Mouse (Mus musculus): Measurements from ENCODE around the gene Armc3. TPM values are rescaled to one million over a fixed set of nuclear protein-coding genes. Genes with fewer than 3 reads are reported as not detected.
"Not testable (repeated sequence)": the region's sequence is repeated elsewhere in the genome, so short reads cannot be mapped to it uniquely, and the experiment has no call there.

The Armc3 gene
- polyA plus RNA-seq, 1 experiment from 2014 or later: 1.6 TPM

DNA sequence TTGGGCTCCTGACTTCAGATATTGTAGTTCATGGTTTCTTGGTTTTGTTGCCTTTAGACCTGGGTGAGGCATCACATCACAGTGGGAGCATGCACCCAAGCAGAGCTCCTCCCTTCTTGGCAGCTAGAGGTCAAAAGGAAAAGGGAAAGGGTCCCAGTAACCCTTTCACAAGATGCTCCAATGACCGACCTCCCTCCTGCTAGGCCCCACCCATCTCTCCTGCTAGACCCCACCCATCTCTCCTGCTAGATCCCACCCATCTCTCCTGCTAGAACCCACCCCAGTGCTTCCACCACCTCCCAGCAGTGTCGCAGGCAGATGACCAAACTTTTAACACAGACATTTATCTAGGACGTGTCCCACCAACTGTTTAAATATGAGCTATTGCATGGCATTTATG is 93.3 kb downstream of the Armc3 start:
- Histone ChIP-seq H3K9me3 (ENCODE audit: control insufficient read depth, low read length) (no peaks in the 10 kb centered on the region), H3K27me3 (ENCODE audit: control insufficient read depth, insufficient read depth, low read length) (no peaks in the 10 kb centered on the region), H3K9ac (replicated peaks; ENCODE audit: low read length) (no peak overlapping the region), H3K4me2 (ENCODE audit: low read length) (no peak overlapping the region), H3K27ac (replicated peaks; ENCODE audit: low read depth, low read length) (no peak overlapping the region), H3K36me3 (ENCODE audit: control insufficient read depth, insufficient read depth, low read length) (no peaks in the 10 kb centered on the region), H3K4me1 (ENCODE audit: control insufficient read depth, insufficient read depth, low read length) (no peaks in the 10 kb centered on the region), H3K4me3 (replicated peaks; ENCODE audit: low read depth, low read length) (no peak overlapping the region)
- ATAC-seq (ENCODE audit: low FRiP score, low TSS enrichment): no peak
- DNase-seq: no peak
- WGBS: 68% methylated on average over 3 of the region's 3 CpGs

GRCm38 (mm10) chr2:19300345-19301089 is 101.4 kb downstream of the Armc3 start:
- no peaks in the 10 kb centered on the region for H3K36me3 ChIP-seq (ENCODE audit: control insufficient read depth, insufficient read depth, low read length)
- DNase-seq (no peak), ATAC-seq (ENCODE audit: low FRiP score, low TSS enrichment) (no peak)
- H3K27ac ChIP-seq (replicated peaks; ENCODE audit: low read depth, low read length): no peak overlapping the region
- no peak overlapping the region for H3K4me2 ChIP-seq (ENCODE audit: low read length)
- no peak overlapping the region for H3K9ac ChIP-seq (replicated peaks; ENCODE audit: low read length)
- H3K4me3 ChIP-seq (replicated peaks; ENCODE audit: low read depth, low read length): no peak overlapping the region
- H3K4me1 ChIP-seq (ENCODE audit: control insufficient read depth, insufficient read depth, low read length): no peaks in the 10 kb centered on the region
- 83% methylated on average over 9 of the region's 9 CpGs for WGBS
- no peaks in the 10 kb centered on the region for H3K9me3 ChIP-seq (ENCODE audit: control insufficient read depth, low read length)
- no peaks in the 10 kb centered on the region for H3K27me3 ChIP-seq (ENCODE audit: control insufficient read depth, insufficient read depth, low read length)

DNA sequence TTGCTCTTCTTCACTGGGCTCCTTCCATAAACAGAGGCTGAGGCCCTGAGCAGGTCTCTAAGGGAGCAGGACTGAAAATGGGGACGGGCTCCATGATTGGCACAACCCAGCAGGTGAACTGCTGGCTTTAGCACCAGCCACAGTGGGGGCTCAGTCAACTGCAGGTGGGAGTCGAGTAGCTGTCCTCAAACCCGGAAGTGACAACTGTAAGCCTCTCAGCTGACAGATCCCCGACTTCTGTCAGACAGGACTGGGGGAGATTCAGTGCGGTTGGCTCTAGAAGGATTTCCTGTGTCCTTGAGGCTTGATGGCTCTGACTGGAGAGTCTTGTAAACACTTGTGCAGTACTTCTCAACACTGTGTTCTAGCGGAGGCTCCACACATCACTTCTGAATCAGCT is 102.1 kb downstream of the Armc3 start:
- Histone ChIP-seq H3K36me3 (ENCODE audit: control insufficient read depth, insufficient read depth, low read length) (no peaks in the 10 kb centered on the region), H3K9me3 (ENCODE audit: control insufficient read depth, low read length) (no peaks in the 10 kb centered on the region), H3K4me1 (ENCODE audit: control insufficient read depth, insufficient read depth, low read length) (no peaks in the 10 kb centered on the region), H3K4me3 (replicated peaks; ENCODE audit: low read depth, low read length) (no peak overlapping the region), H3K27ac (replicated peaks; ENCODE audit: low read depth, low read length) (no peak overlapping the region), H3K4me2 (ENCODE audit: low read length) (no peak overlapping the region), H3K9ac (replicated peaks; ENCODE audit: low read length) (no peak overlapping the region), H3K27me3 (ENCODE audit: control insufficient read depth, insufficient read depth, low read length) (no peaks in the 10 kb centered on the region)
- 25% methylated on average over 6 of the region's 6 CpGs for WGBS
- DNase-seq (no peak), ATAC-seq (ENCODE audit: low FRiP score, low TSS enrichment) (no peak)

GRCm38 (mm10) chr2:19303087-19303486 is 104.0 kb downstream of the Armc3 start:
- 82% methylated on average over 3 of the region's 3 CpGs for WGBS
- not testable (repeated sequence) for H3K27ac ChIP-seq (replicated peaks; ENCODE audit: low read depth, low read length); H3K4me2 ChIP-seq (ENCODE audit: low read length); ATAC-seq (ENCODE audit: low FRiP score, low TSS enrichment); H3K36me3 ChIP-seq (ENCODE audit: control insufficient read depth, insufficient read depth, low read length); H3K9me3 ChIP-seq (ENCODE audit: control insufficient read depth, low read length); H3K4me3 ChIP-seq (replicated peaks; ENCODE audit: low read depth, low read length); H3K4me1 ChIP-seq (ENCODE audit: control insufficient read depth, insufficient read depth, low read length); DNase-seq; H3K9ac ChIP-seq (replicated peaks; ENCODE audit: low read length); H3K27me3 ChIP-seq (ENCODE audit: control insufficient read depth, insufficient read depth, low read length)

DNA sequence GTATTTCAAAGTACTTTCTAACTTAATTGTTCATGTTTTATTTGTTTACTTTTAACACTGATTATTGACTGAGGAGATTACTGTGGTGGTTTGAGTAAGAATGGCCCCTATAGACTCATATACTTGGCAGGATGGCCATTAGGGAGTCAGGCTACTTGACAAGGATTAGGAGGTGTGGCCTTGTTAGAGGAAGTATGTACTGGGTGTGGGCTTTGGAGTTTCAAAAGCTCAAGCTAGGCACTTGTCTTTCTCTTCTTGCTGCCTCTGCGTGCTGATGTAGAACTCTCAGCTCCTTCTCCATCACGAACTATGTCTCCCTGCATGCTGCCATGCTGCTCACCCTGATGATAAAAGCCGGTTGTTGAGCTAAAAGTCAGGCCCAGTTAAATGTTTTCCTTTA is 111.4 kb downstream of the Armc3 start:
- Histone ChIP-seq H3K9ac (replicated peaks; ENCODE audit: low read length) (no peak overlapping the region), H3K4me2 (ENCODE audit: low read length) (no peak overlapping the region), H3K4me3 (replicated peaks; ENCODE audit: low read depth, low read length) (no peak overlapping the region), H3K27ac (replicated peaks; ENCODE audit: low read depth, low read length) (no peak overlapping the region), H3K27me3 (ENCODE audit: control insufficient read depth, insufficient read depth, low read length) (no peaks in the 10 kb centered on the region), H3K4me1 (ENCODE audit: control insufficient read depth, insufficient read depth, low read length) (no peaks in the 10 kb centered on the region), H3K36me3 (ENCODE audit: control insufficient read depth, insufficient read depth, low read length) (no peaks in the 10 kb centered on the region), H3K9me3 (ENCODE audit: control insufficient read depth, low read length) (peaks cover 10% of the 10 kb centered on the region)
- WGBS: 85% methylated on average over 3 of the region's 3 CpGs
- no peak for DNase-seq
- ATAC-seq (ENCODE audit: low FRiP score, low TSS enrichment): no peak

- Histone ChIP-seq H3K36me3 (ENCODE audit: control insufficient read depth, insufficient read depth, low read length) (no peaks in the 10 kb centered on the region), H3K27me3 (ENCODE audit: control insufficient read depth, insufficient read depth, low read length) (no peaks in the 10 kb centered on the region), H3K4me3 (replicated peaks; ENCODE audit: low read depth, low read length) (no peak overlapping the region), H3K4me1 (ENCODE audit: control insufficient read depth, insufficient read depth, low read length) (no peaks in the 10 kb centered on the region), H3K27ac (replicated peaks; ENCODE audit: low read depth, low read length) (no peak overlapping the region), H3K9ac (replicated peaks; ENCODE audit: low read length) (no peak overlapping the region), H3K9me3 (ENCODE audit: control insufficient read depth, low read length) (peaks cover 19% of the 10 kb centered on the region), H3K4me2 (ENCODE audit: low read length) (no peak overlapping the region)
- ATAC-seq (ENCODE audit: low FRiP score, low TSS enrichment) (no peak), DNase-seq (no peak)
- WGBS: 61% methylated on average over 11 of the region's 11 CpGs
Measured at GRCm38 (mm10) chr2:19316056-19316455, 117.0 kb downstream of the Armc3 start.

DNA sequence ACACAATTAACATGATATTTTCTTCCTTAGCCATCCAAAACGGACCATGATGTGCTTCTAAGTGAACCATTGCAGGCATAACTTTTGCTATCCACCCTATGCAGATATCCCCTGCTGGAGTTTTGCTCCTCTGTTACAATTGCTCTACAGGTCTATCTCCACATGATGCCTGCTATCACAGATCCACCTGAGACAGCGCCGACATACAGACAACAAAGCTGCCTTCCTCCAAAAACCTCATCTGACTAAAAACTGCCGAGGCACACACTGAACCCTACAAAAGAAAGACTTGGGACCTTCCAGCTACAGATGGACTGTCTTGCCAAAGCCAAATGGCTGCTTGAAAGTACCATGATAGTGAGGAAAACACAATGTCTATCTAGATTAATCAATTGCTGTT is 117.6 kb downstream of the Armc3 start:
- Histone ChIP-seq H3K27me3 (ENCODE audit: control insufficient read depth, insufficient read depth, low read length) (no peaks in the 10 kb centered on the region), H3K27ac (replicated peaks; ENCODE audit: low read depth, low read length) (no peak overlapping the region), H3K36me3 (ENCODE audit: control insufficient read depth, insufficient read depth, low read length) (no peaks in the 10 kb centered on the region), H3K9me3 (ENCODE audit: control insufficient read depth, low read length) (peaks cover 19% of the 10 kb centered on the region), H3K4me2 (ENCODE audit: low read length) (no peak overlapping the region), H3K9ac (replicated peaks; ENCODE audit: low read length) (no peak overlapping the region), H3K4me1 (ENCODE audit: control insufficient read depth, insufficient read depth, low read length) (no peaks in the 10 kb centered on the region), H3K4me3 (replicated peaks; ENCODE audit: low read depth, low read length) (no peak overlapping the region)
- no peak for DNase-seq
- 72% methylated on average over 4 of the region's 4 CpGs for WGBS
- ATAC-seq (ENCODE audit: low FRiP score, low TSS enrichment): no peak

DNA sequence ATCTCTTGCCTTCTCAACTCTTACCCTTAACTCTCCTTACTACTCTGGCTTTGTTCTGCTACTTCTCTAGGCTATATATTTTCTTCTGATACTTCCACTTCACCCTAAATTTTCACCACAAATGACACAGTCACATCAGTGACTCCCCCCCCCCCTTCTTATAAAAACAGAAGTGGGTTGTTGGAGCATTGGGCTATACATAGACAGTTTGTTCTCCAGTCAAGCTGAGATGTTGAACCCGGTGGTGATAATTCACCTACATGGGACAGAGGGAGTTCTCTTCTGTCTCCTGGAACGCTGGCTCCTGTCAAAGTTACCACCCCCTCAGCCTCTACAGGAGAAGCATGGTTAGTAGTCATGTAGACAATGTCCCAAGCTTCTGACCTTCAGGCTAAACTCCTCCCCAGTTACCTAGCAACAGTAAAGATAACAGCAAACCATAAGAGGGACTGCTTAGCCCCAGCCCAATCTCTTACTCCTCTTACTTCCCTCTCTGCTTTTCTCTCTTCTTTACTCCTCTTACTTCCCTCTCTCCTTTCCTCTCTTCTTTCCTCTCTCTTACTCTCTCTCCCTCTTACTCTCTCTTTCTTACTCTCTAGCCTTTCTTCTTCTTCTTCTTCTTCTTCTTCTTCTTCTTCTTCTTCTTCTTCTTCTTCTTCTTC is 118.2 kb downstream of the Armc3 start:
- not testable (repeated sequence) for ATAC-seq (ENCODE audit: low FRiP score, low TSS enrichment)

GRCm38 (mm10) chr2:19318499-19318898 is 119.4 kb downstream of the Armc3 start:
- no peaks in the 10 kb centered on the region for H3K36me3 ChIP-seq (ENCODE audit: control insufficient read depth, insufficient read depth, low read length)
- H3K27ac ChIP-seq (replicated peaks; ENCODE audit: low read depth, low read length): no peak overlapping the region
- H3K4me1 ChIP-seq (ENCODE audit: control insufficient read depth, insufficient read depth, low read length): no peaks in the 10 kb centered on the region
- no peak overlapping the region for H3K9ac ChIP-seq (replicated peaks; ENCODE audit: low read length)
- WGBS: 88% methylated on average over 4 of the region's 4 CpGs
- no peaks in the 10 kb centered on the region for H3K27me3 ChIP-seq (ENCODE audit: control insufficient read depth, insufficient read depth, low read length)
- H3K4me2 ChIP-seq (ENCODE audit: low read length): no peak overlapping the region
- peaks cover 19% of the 10 kb centered on the region for H3K9me3 ChIP-seq (ENCODE audit: control insufficient read depth, low read length)
- no peak overlapping the region for H3K4me3 ChIP-seq (replicated peaks; ENCODE audit: low read depth, low read length)
- DNase-seq: no peak
- ATAC-seq (ENCODE audit: low FRiP score, low TSS enrichment): no peak

More for the DNA sequence above, 118.2 kb downstream of the Armc3 start:
- H3K9me3 ChIP-seq (ENCODE audit: control insufficient read depth, low read length): peaks cover 19% of the 10 kb centered on the region
- WGBS: 90% methylated on average over 2 of the region's 2 CpGs
- H3K27me3 ChIP-seq (ENCODE audit: control insufficient read depth, insufficient read depth, low read length); DNase-seq; H3K27ac ChIP-seq (replicated peaks; ENCODE audit: low read depth, low read length); H3K4me1 ChIP-seq (ENCODE audit: control insufficient read depth, insufficient read depth, low read length); H3K4me2 ChIP-seq (ENCODE audit: low read length); H3K36me3 ChIP-seq (ENCODE audit: control insufficient read depth, insufficient read depth, low read length); H3K9ac ChIP-seq (replicated peaks; ENCODE audit: low read length); H3K4me3 ChIP-seq (replicated peaks; ENCODE audit: low read depth, low read length): not testable (repeated sequence)
